Mouse (Mus musculus): ENCODE data around the gene Olfr1191-ps1. TPM values are rescaled to one million over a fixed set of nuclear protein-coding genes. Genes with fewer than 3 reads are reported as not detected.
"Not testable (repeated sequence)": the region's sequence is repeated elsewhere in the genome, so short reads cannot be mapped to it uniquely, and the experiment has no call there.

Olfr1191-ps1 gene
- polyA plus RNA-seq (2014; fragmentation: Nextera tagmentation; extraction: Ambion mirVana), result not detected in 2 replicates

DNA sequence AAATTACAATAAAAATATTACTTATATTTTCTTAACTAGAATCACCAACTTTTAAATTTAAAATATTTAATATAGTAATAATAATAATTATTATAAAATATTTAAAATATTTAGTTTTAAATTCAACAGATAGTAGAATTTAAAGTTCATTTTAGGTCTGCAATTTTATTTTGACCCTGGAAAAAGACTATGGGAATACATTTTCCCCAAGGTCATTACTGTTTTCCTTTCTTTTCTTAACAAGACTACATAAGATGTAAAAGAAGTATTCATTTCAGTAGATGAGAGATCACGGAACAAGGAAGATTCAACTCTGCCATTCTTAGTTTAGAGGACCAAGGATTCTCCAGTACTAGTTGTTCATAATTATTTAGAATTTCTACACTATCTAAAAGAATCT is at the start of gene Olfr1191-ps1:
Olfr1191-ps1 (plus strand) TSS at position 301 of the 400 bp plus-strand sequence.
- H3K36me3 ChIP-seq (ENCODE audit: control insufficient read depth, insufficient read depth, low read length); H3K9ac ChIP-seq (ENCODE audit: low read depth, low read length); H3K4me2 ChIP-seq (ENCODE audit: low read depth, low read length); H3K27ac ChIP-seq (replicated peaks; ENCODE audit: low read depth, low read length); ATAC-seq (ENCODE audit: low read depth); DNase-seq (ENCODE audit: low spot score); H3K4me3 ChIP-seq (ENCODE audit: low read depth, low read length); H3K27me3 ChIP-seq (replicated peaks; ENCODE audit: control insufficient read depth, insufficient read depth, low read length); H3K9me3 ChIP-seq (ENCODE audit: control insufficient read depth, low read length); H3K4me1 ChIP-seq (ENCODE audit: control insufficient read depth, insufficient read depth, low read length): not testable (repeated sequence)
- 80% methylated on average over 1 of the region's 1 CpGs for whole genome bisulfite sequencing

DNA sequence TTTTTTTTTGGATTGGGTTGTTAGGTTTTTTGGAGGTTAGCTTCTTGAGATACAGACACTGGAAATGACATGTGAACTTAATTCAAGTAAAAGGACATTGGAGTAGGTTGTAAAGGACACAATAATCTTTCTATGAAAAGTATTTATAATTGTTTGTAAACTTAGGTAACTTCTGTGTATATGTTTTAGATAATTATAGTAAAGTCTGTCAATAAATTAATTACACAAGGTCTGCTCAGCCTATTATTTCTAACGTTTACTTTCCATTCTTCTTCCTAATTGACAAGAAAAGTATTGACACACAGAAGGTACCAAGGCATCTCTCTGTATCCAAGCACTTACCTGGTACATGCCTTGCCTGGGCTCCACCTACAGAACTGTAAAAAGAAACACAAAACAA is 7.9 kb downstream of the Olfr1191-ps1 start, which contains the start of gene Olfr1192-ps1:
Olfr1192-ps1 (plus strand) TSS at position 301 of the 400 bp plus-strand sequence.
- no peaks in the 10 kb centered on the region for H3K27me3 ChIP-seq (replicated peaks; ENCODE audit: control insufficient read depth, insufficient read depth, low read length)
- no peak within 1 kb of the TSS for H3K4me3 ChIP-seq (ENCODE audit: low read depth, low read length)
- no peaks in the 10 kb centered on the region for H3K9me3 ChIP-seq (ENCODE audit: control insufficient read depth, low read length)
- no peaks in the 10 kb centered on the region for H3K36me3 ChIP-seq (ENCODE audit: control insufficient read depth, insufficient read depth, low read length)
- DNase-seq (ENCODE audit: low spot score) (no peak), ATAC-seq (ENCODE audit: low read depth) (no peak)
- H3K4me1 ChIP-seq (ENCODE audit: control insufficient read depth, insufficient read depth, low read length), result no peaks in the 10 kb centered on the region
- no peak within 1 kb of the TSS for H3K4me2 ChIP-seq (ENCODE audit: low read depth, low read length)
- WGBS, result 45% methylated on average over 1 of the region's 1 CpGs
- no peak within 1 kb of the TSS for H3K9ac ChIP-seq (ENCODE audit: low read depth, low read length)
- no peak within 1 kb of the TSS for H3K27ac ChIP-seq (replicated peaks; ENCODE audit: low read depth, low read length)

DNA sequence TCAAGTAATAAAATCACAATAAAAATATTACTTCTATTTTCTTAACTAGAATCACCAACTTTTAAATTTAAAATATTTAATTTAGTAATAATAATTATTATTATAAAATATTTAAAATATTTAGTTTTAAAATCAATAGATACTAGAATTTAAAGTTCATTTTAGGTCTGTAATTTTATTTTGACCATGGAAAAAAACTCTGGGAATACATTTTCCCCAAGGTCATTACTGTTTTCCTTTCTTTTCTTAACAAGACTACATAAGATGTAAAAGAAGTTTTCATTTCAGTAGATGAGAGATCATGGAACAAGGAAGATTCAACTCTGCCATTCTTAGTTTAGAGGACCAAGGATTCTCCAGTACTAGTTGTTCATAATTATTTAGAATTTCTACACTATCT is 35.0 kb downstream of the Olfr1191-ps1 start, which contains the start of gene Olfr1193:
Olfr1193 (plus strand) TSS at position 301 of the 400 bp plus-strand sequence.
- not testable (repeated sequence) for H3K9ac ChIP-seq (ENCODE audit: low read depth, low read length); H3K27ac ChIP-seq (replicated peaks; ENCODE audit: low read depth, low read length); ATAC-seq (ENCODE audit: low read depth); H3K9me3 ChIP-seq (ENCODE audit: control insufficient read depth, low read length); H3K4me2 ChIP-seq (ENCODE audit: low read depth, low read length); H3K4me1 ChIP-seq (ENCODE audit: control insufficient read depth, insufficient read depth, low read length); H3K4me3 ChIP-seq (ENCODE audit: low read depth, low read length); H3K36me3 ChIP-seq (ENCODE audit: control insufficient read depth, insufficient read depth, low read length); DNase-seq (ENCODE audit: low spot score); H3K27me3 ChIP-seq (replicated peaks; ENCODE audit: control insufficient read depth, insufficient read depth, low read length)

- ATAC-seq (ENCODE audit: low read depth) (no peak), DNase-seq (ENCODE audit: low spot score) (no peak)
- H3K27me3 ChIP-seq (replicated peaks; ENCODE audit: control insufficient read depth, insufficient read depth, low read length), result no peaks in the 10 kb centered on the region
- no peaks in the 10 kb centered on the region for H3K36me3 ChIP-seq (ENCODE audit: control insufficient read depth, insufficient read depth, low read length)
- H3K4me3 ChIP-seq (ENCODE audit: low read depth, low read length), result no peak within 1 kb of the TSS
- no peaks in the 10 kb centered on the region for H3K4me1 ChIP-seq (ENCODE audit: control insufficient read depth, insufficient read depth, low read length)
- no peak within 1 kb of the TSS for H3K27ac ChIP-seq (replicated peaks; ENCODE audit: low read depth, low read length)
- H3K9me3 ChIP-seq (ENCODE audit: control insufficient read depth, low read length), result no peaks in the 10 kb centered on the region
- H3K9ac ChIP-seq (ENCODE audit: low read depth, low read length), result no peak within 1 kb of the TSS
- H3K4me2 ChIP-seq (ENCODE audit: low read depth, low read length), result no peak within 1 kb of the TSS
These were observed 48.7 kb downstream of the Olfr1191-ps1 start, which contains the start of gene Olfr1195 for GRCm38 (mm10) chr2:88689087-88689486. TSS of gene Olfr1195 (minus strand) at chr2:88689187.

Other genes with a start within 250 kb of the Olfr1191-ps1 start
- gene Olfr1179, start 234.1 kb upstream of the Olfr1191-ps1 start, polyA plus RNA-seq (2014; fragmentation: Nextera tagmentation; extraction: Ambion mirVana), result not detected in 2 replicates
- gene Olfr1180, start 221.4 kb upstream of the Olfr1191-ps1 start, polyA plus RNA-seq (2014; fragmentation: Nextera tagmentation; extraction: Ambion mirVana), result not detected in 2 replicates
- gene Olfr1181, start 214.4 kb upstream of the Olfr1191-ps1 start, polyA plus RNA-seq (2014; fragmentation: Nextera tagmentation; extraction: Ambion mirVana), result not detected in 2 replicates
- not detected in 2 replicates for gene Gm13757, start 191.4 kb upstream of the Olfr1191-ps1 start, polyA plus RNA-seq (2014; fragmentation: Nextera tagmentation; extraction: Ambion mirVana)
- not detected in 2 replicates for gene Olfr1183, start 185.7 kb upstream of the Olfr1191-ps1 start, polyA plus RNA-seq (2014; fragmentation: Nextera tagmentation; extraction: Ambion mirVana)
- 0.08 TPM in 1 of 2 replicates, not detected in the other for gene Olfr1184, start 156.9 kb upstream of the Olfr1191-ps1 start, polyA plus RNA-seq (2014; fragmentation: Nextera tagmentation; extraction: Ambion mirVana)
- not detected in 2 replicates for gene Olfr1185-ps1, start 147.2 kb upstream of the Olfr1191-ps1 start, polyA plus RNA-seq (2014; fragmentation: Nextera tagmentation; extraction: Ambion mirVana)
- not detected in 2 replicates for gene Olfr1186, start 122.0 kb upstream of the Olfr1191-ps1 start, polyA plus RNA-seq (2014; fragmentation: Nextera tagmentation; extraction: Ambion mirVana)
- gene Olfr1188, start 83.6 kb upstream of the Olfr1191-ps1 start, polyA plus RNA-seq (2014; fragmentation: Nextera tagmentation; extraction: Ambion mirVana), result not detected in 2 replicates
- not detected in 2 replicates for gene Olfr1189, start 54.1 kb upstream of the Olfr1191-ps1 start, polyA plus RNA-seq (2014; fragmentation: Nextera tagmentation; extraction: Ambion mirVana)
- gene Olfr1192-ps1, start 8.0 kb downstream of the Olfr1191-ps1 start, polyA plus RNA-seq (2014; fragmentation: Nextera tagmentation; extraction: Ambion mirVana), result 0.06 TPM in 1 of 2 replicates, not detected in the other
- gene Olfr1193, start 35.1 kb downstream of the Olfr1191-ps1 start, polyA plus RNA-seq (2014; fragmentation: Nextera tagmentation; extraction: Ambion mirVana), result not detected in 2 replicates
- gene Olfr1195, start 48.6 kb downstream of the Olfr1191-ps1 start, polyA plus RNA-seq (2014; fragmentation: Nextera tagmentation; extraction: Ambion mirVana), result not detected in 2 replicates
- 0.29 TPM in 1 of 2 replicates, not detected in the other for gene Olfr1196, start 64.1 kb downstream of the Olfr1191-ps1 start, polyA plus RNA-seq (2014; fragmentation: Nextera tagmentation; extraction: Ambion mirVana)
- not detected in 2 replicates for gene Olfr1197, start 91.8 kb downstream of the Olfr1191-ps1 start, polyA plus RNA-seq (2014; fragmentation: Nextera tagmentation; extraction: Ambion mirVana)
- gene Olfr1198, start 110.8 kb downstream of the Olfr1191-ps1 start, polyA plus RNA-seq (2014; fragmentation: Nextera tagmentation; extraction: Ambion mirVana), result not detected in 2 replicates
- not detected in 2 replicates for gene Olfr1199, start 119.9 kb downstream of the Olfr1191-ps1 start, polyA plus RNA-seq (2014; fragmentation: Nextera tagmentation; extraction: Ambion mirVana)
- not detected in 2 replicates for gene Olfr1200, start 129.9 kb downstream of the Olfr1191-ps1 start, polyA plus RNA-seq (2014; fragmentation: Nextera tagmentation; extraction: Ambion mirVana)
- not detected in 2 replicates for gene Olfr1201, start 152.5 kb downstream of the Olfr1191-ps1 start, polyA plus RNA-seq (2014; fragmentation: Nextera tagmentation; extraction: Ambion mirVana)
- not detected in 2 replicates for gene Olfr1202, start 174.0 kb downstream of the Olfr1191-ps1 start, polyA plus RNA-seq (2014; fragmentation: Nextera tagmentation; extraction: Ambion mirVana)
- not detected in 2 replicates for gene Olfr1205, start 189.2 kb downstream of the Olfr1191-ps1 start, polyA plus RNA-seq (2014; fragmentation: Nextera tagmentation; extraction: Ambion mirVana)
- gene Olfr1204, start 208.8 kb downstream of the Olfr1191-ps1 start, polyA plus RNA-seq (2014; fragmentation: Nextera tagmentation; extraction: Ambion mirVana), result 0.03 TPM in 1 of 2 replicates, not detected in the other
- gene Olfr1206, start 222.7 kb downstream of the Olfr1191-ps1 start, polyA plus RNA-seq (2014; fragmentation: Nextera tagmentation; extraction: Ambion mirVana), result 0.06 TPM in 1 of 2 replicates, not detected in the other

All from embryonic facial prominence, embryonic 14.5 days (tissue).